Mouse (Mus musculus) brain, embryonic 14.5 days (tissue): ENCODE measurements at regions not wholly inside any gene's neighbourhood (a gene's known extent, or its start where the extent isn't known, plus 50 kb on each side); places are given as distances from the start of the nearest gene placed in this dataset.

Experiments
- DNase-seq: peaks from one replicate; pipeline ENCODE4 v3.0.0-alpha.2; 2011; ENCODE audit warnings: low read depth
- CTCF ChIP-seq: fragments of 200-500 bp; IDR thresholded peaks from 2 replicates; pipeline ENCODE4 v1.5.1; 2012; ENCODE audit warnings: inconsistent platforms, mild to moderate bottlenecking, moderate library complexity, borderline replicate concordance; ENCODE audit not compliant: insufficient read depth, insufficient read length; ENCODE audit errors: extremely low read depth
- POLR2A ChIP-seq: fragments of 200-500 bp; IDR thresholded peaks from 2 replicates; pipeline ENCODE4 v1.6.1; 2012; ENCODE audit warnings: mild to moderate bottlenecking, inconsistent platforms, borderline replicate concordance; ENCODE audit not compliant: poor library complexity, insufficient read depth, insufficient read length, severe bottlenecking; ENCODE audit errors: extremely low read depth

DNA sequence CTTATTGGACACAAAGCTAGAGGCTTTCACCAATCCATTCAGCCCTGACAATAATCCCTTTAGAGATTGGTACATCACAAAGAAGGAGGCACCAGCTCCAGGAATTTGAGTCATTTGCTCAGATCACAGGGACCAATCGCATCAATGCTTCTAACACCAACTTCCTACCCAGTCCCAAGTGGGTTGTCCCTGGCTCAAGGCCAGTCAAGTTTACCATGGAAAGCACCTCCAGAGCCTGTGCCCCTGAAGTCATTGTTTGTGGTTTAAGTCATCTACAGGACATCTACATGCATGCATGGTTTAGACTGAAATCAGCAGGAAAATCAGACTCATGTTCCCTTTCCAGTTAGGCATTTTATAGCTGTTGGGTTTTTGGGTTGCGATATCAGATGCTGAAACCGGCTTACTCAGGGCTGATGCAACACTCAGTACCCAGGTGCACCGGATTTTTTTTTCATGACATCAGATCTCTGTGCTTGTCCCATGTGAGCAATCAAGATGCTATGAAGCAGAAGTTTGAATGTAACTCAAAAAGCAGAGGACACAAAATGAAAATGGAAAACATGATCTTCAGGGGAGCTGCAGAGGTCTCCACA is 50.3 kb upstream of the Sh3bp4 start:
- TF ChIP-seq CTCF (no peak), POLR2A (no peak)
- no peak for DNase-seq
